Mouse (Mus musculus) lung, adult 2 months (tissue): ENCODE measurements around the gene Foxp1.

Experiments used
- CTCF ChIP-seq: fragments of 200-500 bp; IDR thresholded peaks from 2 replicates; pipeline ENCODE4 v1.5.1; 2011; ENCODE audit warnings: mild to moderate bottlenecking, low read length, control low read depth; ENCODE audit not compliant: insufficient read depth
- POLR2A ChIP-seq: fragments of 200-500 bp; IDR thresholded peaks from 2 replicates; pipeline ENCODE4 v1.6.1; 2011; ENCODE audit warnings: low read depth, mild to moderate bottlenecking, control low read depth, low read length, borderline replicate concordance; ENCODE audit errors: extremely low read depth

- TF ChIP-seq CTCF (no peak), POLR2A (no peak)
Measured at GRCm38 (mm10) chr6:99042175-99042954, 480.2 kb downstream of the Foxp1 start.
